Mouse (Mus musculus): ENCODE measurements around the gene Naa80.

Gene Naa80

DNA sequence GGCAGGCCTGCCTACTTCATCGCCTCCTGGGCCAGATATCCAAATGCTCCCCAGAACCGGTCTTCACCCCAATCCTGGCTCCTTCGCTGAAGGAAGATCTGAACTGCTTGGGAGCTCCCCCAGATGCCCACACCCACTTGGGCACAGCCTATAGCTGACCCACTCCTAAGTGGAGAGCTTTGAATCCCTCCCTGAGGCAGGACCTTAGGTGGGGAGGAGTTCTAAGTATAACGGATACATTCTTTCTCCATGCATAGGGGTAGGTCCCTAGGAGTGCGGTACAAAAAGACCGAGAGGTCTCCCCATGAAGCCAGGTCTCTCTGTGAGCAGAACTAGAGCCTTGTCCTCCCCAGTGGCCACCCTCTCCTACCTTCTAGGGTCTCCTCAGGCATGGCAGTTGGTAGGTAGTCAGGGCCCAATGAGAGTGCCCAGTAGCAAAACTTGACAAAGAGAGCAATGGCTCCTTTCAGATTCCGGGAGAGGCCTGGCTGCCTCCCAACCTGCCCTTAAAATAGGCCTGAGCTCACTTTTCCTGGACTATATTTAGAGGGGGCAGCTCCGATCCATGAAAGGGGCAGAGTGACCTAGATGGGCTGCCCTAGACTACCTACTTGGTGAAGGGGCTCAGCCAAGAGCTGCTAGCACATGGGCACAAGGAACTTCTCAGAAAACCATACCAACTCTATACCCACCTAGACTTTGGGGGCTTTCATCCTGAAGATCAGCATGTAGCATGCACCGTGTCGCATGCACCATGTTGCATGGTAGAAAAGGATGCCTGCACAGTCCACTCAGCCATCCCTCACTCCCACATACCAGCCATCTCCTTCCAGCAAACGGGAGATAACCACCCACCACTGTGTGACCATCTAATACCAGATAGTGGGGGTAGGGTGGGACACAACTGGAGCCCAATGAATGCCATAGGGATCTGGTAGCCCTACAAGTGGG is 18.2 kb downstream of the Naa80 start:
- DNase-seq (ENCODE audit: low spot score in 2 of 2) = no peak

DNA sequence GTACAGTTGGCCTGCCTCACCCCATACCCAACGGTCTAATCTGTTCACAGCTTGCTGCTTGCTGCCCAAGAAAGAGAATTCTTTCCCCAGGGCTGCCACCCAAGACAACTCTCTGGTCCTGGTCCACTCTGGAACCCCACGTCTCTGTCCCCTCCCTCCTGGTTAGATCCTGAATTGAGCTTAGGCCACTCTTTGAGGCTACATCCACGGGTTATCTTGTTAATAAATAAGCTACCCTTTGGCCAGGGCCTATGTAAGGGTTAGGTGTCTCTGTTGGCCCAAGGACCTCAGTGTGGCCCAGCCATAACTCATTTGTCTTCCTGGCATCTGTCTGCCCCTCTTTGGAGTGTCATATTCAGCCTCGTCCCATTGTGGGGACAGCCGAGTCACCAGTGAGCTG is 19.7 kb downstream of the Naa80 start:
- no peak for DNase-seq (ENCODE audit: low spot score in 2 of 2)

DNA sequence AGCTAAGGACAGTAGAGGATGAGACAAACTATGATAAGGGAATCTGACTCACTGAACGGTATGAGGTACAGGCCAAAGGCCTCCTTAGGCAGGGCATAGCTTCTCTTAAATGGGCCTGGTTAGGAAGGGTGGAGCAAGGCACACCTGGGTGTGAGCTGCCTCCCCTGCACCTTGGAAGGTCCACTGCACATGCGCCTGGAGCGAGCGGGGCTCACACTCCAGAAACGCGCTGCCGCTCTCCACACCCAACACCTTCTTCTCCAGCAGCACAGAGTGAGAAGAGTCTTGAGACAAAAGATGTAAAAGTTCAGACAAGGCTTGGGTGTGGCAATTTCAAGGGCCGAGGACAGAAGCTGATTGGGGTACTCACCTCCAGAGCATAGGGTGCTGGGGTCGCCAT is 20.7 kb downstream of the Naa80 start:
- no peak for DNase-seq (ENCODE audit: low spot score in 2 of 2)

DNA sequence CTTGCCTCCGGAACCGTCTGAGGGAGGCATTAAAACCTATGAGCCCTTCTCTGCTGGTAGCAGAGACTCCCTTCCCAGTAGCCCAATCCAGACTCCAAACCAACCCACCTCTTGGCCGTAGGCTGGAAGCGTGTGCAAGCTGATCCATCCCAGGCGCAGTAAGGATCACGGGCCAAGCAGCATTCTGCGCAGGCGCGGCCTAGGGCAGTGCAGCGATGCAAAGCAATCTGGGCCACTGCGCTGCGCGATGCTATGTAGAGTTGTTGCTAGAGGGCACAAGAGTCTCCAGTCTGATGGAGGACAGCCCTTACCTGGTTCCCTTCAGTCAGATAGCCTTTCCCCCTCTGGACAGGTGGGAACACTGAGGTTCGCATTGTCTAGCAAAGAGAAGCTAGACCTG is 21.2 kb downstream of the Naa80 start:
- no peak for DNase-seq (ENCODE audit: low spot score in 2 of 2)

DNA sequence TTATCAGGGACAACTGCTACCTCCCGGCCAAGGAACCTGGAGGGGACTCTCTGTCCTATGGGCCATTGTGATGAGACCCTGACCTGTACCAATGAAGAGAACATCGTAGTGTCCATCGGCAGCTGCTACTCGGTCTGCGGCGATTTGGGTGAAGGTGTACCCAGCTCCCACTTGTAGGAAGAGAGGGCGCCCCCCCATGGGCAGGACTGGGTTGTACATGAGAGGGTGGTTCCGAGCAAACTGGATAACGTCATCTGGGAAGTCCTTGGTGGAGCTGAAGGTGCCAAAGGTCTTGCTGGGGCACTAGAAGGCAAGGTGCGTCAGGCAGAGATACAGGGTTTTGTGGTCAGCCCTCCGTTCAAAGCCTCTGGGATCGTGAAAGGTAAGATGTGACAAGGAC is 22.1 kb downstream of the Naa80 start:
- no peak for DNase-seq (ENCODE audit: low spot score in 2 of 2)

DNA sequence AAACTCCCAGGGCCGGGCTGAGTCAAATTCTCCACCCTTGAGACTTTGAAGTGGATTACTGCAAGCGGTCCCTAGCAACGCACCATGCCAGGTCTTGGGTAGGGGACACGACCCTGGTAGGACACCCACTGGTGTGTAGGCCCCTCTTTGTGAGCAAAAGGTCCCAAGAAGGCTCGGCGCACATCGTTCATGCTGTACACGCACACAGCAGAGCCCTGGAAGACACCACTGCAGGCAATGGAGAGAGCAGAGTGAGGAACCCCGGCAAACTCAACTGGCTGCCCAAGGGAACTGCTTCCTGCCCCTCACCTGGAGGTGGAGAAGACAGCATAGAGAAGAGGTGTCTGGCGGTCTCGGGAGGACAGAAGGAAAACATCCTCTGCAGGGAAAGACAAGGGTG is 22.6 kb downstream of the Naa80 start:
- no peak for DNase-seq (ENCODE audit: low spot score in 2 of 2)

DNA sequence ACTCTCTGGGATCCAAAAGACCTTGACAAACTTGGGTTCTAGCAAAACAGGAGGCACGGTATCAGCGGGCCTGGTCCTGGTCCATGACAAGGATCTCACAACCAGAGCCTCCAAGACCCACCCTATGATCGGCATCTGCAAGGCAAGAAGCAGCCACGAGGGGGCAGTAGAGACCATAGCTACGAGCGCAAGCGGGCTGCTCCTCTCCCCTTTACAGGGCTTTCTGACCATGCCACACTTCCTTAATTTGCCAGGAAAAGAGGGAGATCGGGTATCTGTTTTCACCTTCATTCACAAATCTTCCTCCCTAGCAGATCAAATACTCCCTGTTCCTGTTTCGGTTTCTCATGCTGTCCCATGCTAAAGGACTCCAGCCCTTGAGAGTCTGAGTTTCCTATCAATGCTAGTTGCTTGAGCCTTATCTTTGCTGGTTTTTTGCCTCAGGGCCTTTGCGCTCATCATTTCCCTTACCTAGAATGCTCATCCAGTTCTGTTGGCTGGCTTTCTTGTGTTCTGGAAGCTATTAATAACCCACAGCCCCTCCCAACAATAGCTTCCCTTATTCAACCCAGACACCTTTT is 23.5 kb downstream of the Naa80 start:
- peak; percentile 85 to 88 for DNase-seq (ENCODE audit: low spot score in 2 of 2)

DNA sequence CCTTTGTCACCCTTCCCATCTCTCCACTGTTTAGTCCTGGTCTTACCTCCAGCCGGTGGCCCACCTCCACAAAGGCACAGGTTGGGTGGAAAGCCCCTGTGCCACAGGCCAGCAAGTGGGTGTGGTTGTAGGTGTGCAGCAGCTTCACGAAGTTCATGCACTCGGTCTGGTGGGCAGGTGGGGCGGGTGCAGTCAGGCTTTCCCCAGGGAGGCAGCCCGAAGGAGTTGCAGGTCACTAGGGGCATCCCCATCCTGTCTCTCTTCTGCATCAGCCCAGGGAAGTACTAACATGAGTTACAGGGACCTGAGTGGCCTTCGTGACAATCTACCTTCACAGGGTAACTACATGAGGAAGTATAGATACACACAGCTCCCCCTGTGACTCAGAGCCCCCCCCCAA is 24.6 kb downstream of the Naa80 start:
- DNase-seq (ENCODE audit: low spot score in 2 of 2) = no peak

DNA sequence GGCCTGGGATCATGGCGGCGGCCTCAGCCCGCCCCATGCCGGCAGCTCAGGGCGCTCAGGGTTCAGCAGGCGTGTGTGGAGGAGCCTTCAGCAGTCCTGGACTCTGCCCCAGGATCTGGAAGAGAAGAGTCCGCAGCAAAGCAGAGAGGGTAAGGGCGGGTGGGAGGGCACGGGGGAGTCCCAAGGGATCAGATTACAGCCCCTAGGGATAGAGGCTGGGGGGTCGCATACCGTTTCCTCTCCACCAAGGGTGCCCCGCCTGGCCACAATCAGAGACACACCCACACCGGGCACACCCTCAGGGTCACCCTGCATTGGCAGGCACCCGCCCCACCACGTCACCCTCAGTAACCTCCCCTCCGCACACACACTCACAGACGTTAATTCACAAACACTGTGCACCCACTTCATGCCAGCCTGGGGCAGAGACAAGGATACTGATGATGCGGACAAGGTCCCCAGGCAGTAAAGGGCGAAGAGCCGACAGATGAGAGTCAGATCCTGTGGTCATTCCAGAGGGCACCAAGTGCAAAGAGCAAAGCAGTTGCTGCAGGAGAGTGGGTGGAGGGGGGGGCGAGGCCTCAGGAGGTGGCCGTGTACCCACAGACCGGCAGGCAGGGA is 26.5 kb downstream of the Naa80 start:
- DNase-seq (ENCODE audit: low spot score in 2 of 2) = peak in 1 of 2 experiments; percentile 48

DNA sequence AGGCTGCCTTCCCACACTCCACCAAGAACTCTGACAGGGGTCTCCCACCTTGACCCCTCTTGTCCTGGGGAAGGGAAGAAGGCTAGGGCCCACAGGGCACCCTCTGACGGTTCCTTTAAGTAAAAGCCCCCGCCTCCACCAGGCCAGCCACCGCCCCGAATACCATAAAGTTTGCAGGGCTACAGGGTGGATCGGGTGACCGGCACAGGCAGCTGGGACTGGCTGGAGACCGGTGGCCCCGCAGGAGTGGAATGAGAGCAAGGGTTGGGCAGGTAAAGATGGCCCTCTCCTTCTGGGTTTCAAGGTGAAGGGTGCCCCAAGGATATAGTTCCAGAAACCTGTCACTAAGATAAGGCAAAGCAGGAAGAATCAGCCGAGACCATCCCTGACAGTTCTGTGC is 27.9 kb downstream of the Naa80 start:
- peak in 1 of 2 experiments; percentile 56 for DNase-seq (ENCODE audit: low spot score in 2 of 2)

DNA sequence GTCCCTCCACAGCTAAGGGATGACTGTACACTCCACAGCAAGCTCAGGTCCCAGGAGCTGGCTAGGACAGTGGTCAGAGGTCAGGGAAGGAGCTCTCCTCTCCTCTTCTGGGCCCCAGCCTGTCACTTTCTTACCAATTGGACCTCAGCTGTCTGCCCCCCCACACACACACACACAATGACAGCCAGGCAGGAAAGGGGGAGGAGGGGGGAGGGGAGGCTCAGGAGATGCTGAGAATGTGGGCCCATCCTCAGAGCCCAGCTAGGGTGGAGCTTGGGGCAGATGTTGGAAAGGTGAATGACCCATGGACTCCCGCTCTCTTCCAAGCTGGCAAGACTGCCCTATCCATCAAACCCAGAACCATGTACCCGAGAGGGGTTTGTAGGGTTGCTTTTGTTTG is 28.3 kb downstream of the Naa80 start:
- no peak for DNase-seq (ENCODE audit: low spot score in 2 of 2)

DNA sequence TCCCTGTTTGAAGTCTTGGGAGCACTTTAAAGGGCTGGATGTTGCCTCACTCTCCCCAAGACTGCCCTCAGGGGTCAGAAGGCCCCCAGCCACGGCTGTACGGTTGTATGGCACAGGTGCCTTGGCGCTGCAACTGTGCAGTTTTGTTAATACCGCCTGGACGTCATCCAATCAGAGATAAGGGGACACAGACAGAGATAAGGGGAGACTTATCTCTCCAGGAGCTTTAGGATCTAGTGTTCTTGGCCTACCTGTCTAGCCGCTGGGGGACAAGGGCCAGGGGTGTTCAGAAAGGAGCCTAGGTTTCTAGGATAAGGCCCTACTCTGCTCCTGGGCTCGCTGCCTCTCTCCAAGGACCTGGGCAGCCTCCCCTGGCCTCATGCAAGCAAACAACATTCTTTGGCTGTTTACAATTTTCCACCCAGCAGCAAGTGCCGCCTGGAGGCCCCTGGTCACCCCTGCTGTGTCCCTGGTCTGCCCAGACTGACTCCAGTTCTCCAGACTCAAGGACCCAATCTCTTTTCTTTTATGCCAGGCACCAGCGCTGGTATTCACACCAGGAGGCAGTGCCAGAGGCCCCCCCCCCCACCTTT is 29.1 kb downstream of the Naa80 start:
- DNase-seq (ENCODE audit: low spot score in 2 of 2) = no peak

DNA sequence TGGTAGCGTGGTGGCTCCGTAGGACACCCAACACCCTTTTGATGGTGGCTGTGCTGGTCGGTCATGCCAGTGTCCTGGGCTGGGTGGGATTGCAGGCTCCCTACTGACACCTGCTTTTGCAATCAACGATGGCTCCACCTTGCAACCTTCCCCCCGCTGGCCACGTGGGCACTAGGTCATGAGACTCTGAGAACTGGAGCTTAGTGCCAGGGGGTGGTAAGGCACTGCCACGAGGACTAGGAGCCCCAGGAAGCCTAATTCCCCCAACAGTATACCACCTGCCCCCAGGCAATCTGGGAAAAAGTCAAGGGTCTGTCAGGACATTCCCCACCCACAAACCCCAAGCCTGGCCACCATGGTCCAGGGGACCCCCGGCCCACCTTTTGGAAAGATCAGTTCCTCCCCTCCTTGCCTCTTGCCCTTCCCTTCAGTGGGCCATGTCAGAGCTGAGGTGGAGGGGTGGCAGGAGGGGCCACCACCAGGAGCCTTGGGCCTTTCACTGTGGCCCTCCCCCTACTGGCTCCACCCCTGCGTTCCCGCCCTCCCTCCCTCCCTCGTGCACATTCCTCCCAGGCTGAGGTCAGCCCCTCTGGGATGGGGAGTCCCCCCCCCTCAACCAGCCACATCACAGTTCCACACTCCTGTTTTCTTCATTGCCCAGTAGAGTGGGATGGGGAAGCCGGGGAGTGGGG is 30.2 kb downstream of the Naa80 start, which contains the start of gene Sema3b:
Sema3b (minus strand) TSS at position 489 of the 692 bp plus-strand sequence.
- no peak for DNase-seq (ENCODE audit: low spot score in 2 of 2)

DNA sequence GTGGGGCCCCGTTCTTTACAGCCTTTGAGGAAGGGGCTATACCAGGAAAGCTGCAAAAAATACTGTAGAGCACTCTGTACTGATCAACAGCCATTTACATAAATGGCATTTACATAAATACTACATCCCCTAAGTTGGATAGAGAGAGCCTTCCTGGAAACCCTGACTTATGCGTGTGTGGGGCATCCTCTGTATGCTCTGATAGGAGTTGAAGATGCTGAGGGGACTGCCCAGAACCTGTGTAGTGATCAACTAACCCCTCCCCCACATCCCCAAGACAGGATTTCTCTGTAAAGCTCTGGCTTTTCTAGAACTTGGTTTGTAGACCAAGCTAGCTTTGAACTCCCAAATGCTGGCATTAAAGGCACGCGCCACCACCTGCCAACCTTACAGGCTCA is 30.7 kb downstream of the Naa80 start:
- DNase-seq (ENCODE audit: low spot score in 2 of 2) = no peak

DNA sequence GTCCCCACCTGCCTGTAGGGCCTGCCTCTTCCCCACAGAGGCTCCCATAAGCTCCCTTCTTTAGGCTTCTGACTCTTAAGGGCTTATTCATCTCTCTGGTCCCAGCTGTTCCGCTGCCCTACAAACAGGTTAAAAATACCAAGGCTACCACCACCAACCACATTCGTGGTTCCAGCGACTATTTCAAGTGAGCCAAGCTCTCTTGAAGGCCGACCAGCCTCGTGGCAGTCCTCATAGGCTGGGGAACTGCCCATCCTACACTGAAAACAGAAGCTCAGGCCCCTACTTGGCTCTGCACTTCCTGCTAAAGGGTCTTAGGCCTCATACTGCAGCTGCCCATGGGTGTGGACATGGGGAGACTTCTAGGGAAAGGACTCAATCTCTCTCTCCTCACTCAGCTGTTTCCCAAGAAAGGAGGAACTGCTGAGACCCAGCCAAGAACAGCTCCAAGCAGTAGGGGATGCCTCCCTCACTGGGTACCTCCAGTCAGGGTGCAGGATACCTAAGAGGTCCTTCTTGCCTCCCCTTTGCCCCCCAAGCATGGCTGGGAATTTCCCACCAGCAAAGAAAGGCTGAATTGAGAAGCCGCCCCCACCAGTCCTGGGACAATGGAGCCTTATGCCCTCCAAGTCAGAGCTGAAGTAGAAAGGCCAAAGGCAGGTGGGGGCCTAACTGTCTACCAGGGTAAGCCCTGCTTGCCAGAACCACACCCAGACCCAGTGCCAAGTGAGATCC is 32.9 kb downstream of the Naa80 start:
- DNase-seq (ENCODE audit: low spot score in 2 of 2) = no peak

DNA sequence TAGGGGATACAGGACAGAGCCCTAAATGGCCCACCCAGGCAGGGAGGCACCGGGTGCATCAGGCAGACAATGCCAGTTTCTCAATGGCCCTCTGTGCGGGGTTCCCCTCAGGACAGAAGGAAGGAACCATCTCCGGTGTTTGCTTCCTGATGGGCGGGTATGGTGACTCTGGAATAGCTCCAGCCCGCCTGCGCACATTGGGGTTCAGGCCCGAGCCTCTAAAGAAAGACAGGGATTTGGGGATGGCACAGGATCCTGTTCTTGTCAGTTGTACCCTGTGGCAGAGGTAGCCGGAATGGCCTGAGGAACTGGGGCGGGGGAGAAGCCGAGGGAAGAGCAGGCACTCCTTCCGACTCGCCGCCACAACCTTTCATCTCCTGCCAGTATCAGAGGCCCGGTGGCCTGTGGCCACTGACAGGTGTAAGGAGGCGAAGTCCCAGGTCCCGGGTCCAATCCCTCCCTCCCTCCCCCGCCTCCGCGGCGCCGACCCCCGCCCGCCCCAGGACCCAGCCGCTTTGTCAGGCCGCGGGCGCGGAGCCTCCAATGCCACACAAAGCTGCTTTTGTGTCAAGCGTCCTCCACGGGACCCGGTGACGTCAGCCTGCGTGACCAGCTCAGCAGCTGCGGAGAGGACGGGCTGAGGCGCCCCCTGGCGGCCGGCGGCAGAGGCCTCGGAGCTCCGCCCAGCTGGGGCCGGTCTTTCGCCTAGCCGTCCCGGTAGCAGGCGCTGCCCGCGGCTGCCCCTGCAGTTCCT is 33.7 kb downstream of the Naa80 start:
- DNase-seq (ENCODE audit: low spot score in 2 of 2) = peak; percentile 96 to 97

DNA sequence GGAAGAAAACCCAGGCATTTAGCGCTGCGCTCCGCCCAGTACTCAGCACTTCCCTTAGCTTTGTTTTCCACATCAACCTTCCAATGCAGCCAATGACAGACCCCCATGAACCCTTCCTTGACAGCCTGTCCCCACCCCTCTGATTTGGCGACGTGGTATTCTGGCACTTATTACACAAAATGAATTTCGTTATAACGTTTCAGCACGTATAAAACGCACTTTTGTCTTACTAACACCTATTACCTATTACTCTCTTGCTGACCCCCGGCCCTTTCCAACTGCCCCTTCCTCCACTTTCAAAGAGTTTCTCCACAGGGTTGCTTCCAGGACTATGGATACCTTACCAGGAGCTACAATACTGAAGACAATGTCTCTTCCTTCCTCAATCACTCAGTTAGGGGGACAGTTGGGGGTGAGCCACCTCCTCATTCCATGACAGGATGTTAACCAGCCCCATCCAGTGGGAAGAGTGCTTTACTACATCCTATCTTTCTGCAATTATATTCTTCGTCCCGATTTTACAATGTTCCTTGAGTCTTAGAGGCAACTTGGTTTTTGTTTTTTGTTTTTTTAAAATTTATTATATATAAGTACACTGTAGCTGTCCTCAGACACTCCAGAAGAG is 34.4 kb downstream of the Naa80 start:
- DNase-seq (ENCODE audit: low spot score in 2 of 2) = no peak

DNA sequence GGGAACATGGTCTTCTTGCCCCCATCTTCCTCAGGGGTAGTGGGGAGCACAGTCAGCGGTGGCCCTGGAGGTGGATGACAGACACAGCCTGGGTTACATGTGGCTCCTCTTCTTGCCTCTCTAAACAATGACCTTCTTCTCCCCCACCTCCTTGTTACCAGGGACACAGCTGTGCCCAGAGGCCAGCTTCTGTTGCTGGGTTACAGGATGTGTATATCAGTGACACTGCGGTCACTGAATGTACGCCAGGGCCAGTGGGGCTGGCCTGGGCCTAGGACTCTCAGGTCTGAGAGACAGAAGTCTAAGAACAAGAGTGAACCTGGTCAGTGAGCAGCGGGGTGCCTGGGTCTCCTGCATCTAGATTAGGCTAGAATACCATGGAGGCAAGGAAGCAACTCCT is 36.3 kb downstream of the Naa80 start:
- DNase-seq (ENCODE audit: low spot score in 2 of 2) = no peak

DNA sequence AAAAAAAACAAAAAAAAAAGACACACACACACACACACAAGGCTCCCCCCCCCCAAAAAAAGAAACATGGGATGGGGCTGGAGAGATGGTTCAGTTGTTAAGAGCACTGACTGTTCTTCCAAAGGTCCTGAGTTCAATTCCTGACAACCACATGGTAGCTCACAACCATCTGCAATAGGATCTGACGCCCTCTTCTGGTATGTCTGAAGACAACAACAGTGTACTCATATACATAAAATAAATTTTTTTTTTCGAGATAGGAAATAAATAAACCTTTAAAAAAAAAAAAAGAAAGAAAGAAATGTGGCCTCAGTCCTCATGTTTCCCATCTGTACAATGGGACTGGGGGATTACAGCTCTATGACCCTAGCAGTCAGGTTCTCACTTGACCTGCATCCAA is 38.8 kb downstream of the Naa80 start:
- no peak for DNase-seq (ENCODE audit: low spot score in 2 of 2)

DNA sequence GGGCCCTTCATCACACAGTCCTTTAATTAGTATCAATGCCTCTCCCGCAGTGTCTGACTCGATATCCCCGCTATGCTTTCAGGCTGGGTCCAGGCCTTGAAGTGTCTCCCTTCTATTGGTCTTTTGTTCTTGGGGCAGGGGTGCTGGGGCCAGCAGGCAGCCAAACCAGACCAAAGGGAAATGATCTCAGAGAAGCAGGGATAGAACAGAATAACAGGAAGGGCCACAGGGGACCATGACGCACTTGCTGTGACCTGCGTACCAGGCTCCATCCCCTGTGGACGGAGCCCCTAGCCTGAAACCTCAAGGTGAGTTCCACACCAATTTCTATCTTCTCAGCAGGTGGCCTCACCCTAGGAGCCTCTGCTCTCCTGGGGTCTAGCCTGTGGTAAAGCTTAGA is 39.4 kb downstream of the Naa80 start:
- no peak for DNase-seq (ENCODE audit: low spot score in 2 of 2)

Data from urinary bladder, adult 18-20 months (tissue).